Mouse (Mus musculus) adrenal gland, adult 10 weeks (tissue): ENCODE results near the gene 4931417E11Rik. TPM values are rescaled to one million over a fixed set of nuclear protein-coding genes. Genes with fewer than 3 reads are reported as not detected.

Experiments
- polyA plus RNA-seq: library from polyadenylated mRNA; stranded (reverse); fragments of 350-450 nt; fragmentation: Illumina TruSeq; extraction: RNeasy Lipid Tissue Mini Kit (QIAGEN cat#74804); gene quantifications from one replicate; pipeline ENCODE4 v1.2.3, GENCODE M21; 2014; ENCODE audit warnings: low read depth, low replicate concordance

Gene 4931417E11Rik
- polyA plus RNA-seq, result not detected

GRCm38 (mm10) chr6:73469567-73469966 lies at the start of gene 4931417E11Rik:
Gene 4931417E11Rik, minus strand, starts transcription at chr6:73469667.

Other genes starting within 250 kb of the 4931417E11Rik start
- gene Dnah6, start 248.0 kb downstream of the 4931417E11Rik start, polyA plus RNA-seq, result not detected
- gene Suclg1, start 221.3 kb downstream of the 4931417E11Rik start, polyA plus RNA-seq, result 139 TPM